Mouse (Mus musculus) cerebellum, adult 18-20 months (tissue): ENCODE results near the gene Plp1.

Experiments used
- DNase-seq, 2 experiments: peaks; one replicate each; pipeline ENCODE4 v3.0.0; 2021

Plp1 gene

DNA sequence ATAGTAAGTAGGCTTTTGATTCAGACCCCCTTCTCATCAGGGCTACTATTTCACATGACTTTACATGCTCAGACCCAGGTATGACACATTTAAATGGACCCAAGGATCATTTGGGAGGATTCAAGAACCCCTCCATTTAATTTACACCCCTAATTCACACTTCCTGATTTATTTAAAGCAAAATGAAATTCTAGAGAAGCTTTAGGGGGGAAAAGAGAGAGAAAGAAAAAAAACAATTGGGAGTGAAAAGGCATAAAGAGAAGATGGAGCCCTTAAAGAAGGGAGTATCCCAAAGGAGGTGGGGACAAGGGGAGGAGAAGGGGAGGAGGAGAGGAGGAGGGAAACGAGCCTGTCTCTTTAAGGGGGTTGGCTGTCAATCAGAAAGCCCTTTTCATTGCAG is at the start of gene Plp1:
Plp1 (plus strand) TSS at position 301 of the 400 bp plus-strand sequence.
- DNase-seq: no peak

- peak; percentile 4 to 26 for DNase-seq
These were observed 49.4 kb upstream of the Plp1 start for GRCm38 (mm10) chrX:136773035-136773434.

DNA sequence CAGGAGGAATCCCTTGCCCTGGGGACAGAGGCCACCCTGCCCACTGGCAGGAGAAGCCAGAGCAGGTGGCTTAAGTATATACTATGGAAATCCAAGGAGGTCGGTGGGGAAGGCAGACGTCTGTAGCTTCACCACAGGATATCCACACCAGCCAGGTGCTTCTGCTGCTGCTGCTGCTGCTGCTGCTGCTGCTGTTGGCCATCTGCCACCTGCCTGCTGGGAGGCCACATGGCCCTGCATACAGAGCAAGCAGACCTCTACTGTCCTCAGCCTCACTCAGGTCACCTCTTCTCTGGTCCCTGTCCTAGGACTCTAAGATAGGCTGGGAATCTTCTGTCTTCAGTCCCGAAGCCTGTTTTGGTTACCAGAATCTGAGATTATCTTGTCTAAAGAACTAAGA is 44.4 kb upstream of the Plp1 start:
- peak; percentile 2 to 8 for DNase-seq

GRCm38 (mm10) chrX:136779262-136779661 is 43.2 kb upstream of the Plp1 start:
- DNase-seq: no peak

GRCm38 (mm10) chrX:136780041-136780440 is 42.4 kb upstream of the Plp1 start, which contains the start of gene Glra4:
Gene Glra4 (minus strand): TSS chrX:136780141.
- no peak for DNase-seq

DNA sequence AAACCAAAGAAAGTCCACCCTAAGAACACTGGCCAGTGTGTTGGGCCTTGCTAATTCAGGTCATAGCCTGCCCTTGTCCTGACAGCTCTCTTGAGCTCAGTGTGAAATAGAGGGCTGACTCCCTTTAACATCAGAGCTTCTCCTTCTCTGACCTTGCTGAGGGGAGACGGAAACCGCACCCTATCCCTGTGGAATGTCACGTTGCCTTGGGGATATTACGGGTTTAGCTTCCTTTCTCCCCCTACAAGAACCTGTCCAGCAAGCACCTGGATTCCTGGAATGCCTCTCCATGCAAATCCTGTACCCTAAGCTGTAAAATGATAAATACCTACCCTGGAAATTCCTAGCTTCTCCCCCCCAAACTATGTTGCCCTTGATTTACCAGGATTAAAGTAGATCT is 33.0 kb upstream of the Plp1 start:
- no peak for DNase-seq

DNA sequence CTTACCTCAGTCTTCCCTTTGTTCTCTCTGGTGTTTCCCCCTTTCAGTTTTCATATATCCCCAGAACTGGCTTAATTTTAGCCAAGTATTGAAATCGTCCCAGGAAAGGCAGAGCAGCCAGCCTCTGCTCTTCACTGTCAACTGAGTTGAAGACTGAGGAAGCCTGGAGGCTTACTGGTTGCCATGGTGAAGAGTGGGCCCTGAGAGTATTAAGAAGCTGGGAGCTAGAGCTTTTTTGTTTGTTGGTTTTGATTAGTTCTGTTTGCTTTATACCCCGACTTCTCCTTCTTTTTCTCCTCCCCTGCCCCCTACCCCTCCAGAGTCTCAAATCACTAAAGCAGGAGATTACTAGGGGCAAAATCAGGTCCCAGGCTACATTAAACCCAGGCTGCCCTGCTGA is 25.2 kb upstream of the Plp1 start:
- no peak for DNase-seq

DNA sequence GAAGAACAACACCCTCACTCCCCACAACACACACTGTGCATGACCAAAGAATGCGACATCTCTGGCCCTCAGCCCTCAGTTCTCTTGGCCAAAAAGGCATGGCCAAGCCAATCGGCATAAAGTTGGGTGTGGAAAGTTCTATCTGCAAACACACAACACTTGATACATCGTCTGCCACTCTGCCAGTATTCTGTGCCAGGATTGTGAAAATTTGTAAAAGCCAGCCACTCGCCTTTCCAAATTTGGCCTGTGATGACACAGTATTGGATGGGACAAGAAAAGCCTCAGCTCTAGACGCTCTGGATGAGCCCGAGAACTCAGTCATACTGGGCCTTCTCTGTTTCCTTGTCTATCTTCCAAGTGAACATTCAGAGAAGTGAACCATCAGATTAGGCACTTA is 2.7 kb upstream of the Plp1 start:
- no peak for DNase-seq

- peak; percentile 69 to 70 for DNase-seq
These were observed 2.2 kb upstream of the Plp1 start for GRCm38 (mm10) chrX:136820250-136820649.

GRCm38 (mm10) chrX:136825016-136825415 is 2.5 kb downstream of the Plp1 start:
- DNase-seq: no peak

DNA sequence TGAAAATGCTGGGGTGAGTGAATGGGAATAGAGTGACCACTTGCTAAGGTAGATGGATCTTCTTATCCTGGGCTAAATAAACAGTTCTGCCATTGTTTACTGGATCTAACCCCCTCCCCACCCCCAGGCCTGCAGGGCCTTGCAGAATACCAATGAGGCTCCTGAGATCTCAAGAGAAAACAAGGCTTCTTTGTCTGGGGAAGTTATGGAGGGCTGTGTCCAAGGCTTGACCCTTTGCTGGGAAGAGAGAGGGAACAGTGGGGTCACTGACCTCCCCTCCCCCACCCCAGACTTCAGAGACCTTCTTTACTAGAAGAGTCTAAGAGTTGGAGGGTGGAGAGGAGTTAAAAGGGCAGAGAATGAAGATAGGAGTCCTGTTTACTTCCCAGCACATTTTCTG is 6.1 kb downstream of the Plp1 start:
- DNase-seq: no peak

GRCm38 (mm10) chrX:136850300-136850699 is 27.8 kb downstream of the Plp1 start:
- no peak for DNase-seq

DNA sequence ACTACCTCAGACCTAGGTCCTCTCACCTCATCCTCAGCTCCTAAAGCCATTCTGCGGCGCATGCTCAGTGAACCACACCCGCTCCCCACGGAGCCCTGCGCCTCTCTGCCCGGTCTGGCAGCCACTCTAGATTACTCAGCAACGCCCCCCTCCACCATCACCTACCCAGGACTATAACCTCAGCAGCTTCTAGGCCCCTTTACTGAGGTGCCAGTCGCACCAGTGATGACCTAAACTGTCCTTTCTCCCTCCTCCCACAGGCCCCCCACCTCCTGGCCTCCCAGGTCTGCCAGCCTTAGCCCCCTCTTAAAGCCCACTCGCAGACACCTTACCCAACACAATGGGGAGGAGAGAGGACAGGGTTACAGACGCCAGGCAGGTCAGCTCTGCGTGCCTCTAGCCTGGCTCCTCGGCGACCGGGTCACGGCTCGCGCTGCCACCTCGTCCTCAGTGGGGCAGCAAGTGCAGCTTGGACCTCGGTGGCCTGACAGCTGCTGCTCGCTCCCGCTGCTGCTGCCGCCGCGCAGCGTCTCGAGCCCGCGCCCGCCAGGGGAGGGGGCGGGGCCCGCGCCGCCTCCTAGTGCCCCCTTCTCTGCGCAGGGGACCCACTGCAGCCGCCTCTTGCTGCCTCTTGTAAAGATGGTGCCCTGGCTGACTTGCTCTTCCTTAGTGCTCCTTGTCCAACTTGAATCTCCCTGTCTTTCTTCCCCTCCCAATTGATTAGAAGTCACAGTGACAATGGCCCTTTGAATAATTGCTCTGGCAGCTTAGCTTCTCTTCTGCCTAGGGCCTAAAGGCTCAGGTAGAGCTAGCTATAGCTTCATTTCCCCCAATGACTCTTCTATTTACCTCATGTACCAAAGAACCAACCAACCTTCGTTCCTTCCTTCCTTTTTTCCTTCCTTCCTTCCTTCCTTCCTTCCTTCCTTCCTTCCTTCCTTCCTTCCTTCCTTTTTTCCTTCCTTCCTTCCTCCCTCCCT is 45.9 kb downstream of the Plp1 start, which contains the start of gene Rab9b:
Rab9b (minus strand) TSS at position 695 of the 980 bp plus-strand sequence.
- peak; percentile 74 to 78 for DNase-seq
